Mouse (Mus musculus) ovary, postnatal 14 days (tissue): ENCODE results near the gene Serpinb1a.

Experiments used
- DNase-seq: peaks from one replicate; pipeline ENCODE4 v3.0.0; 2022; ENCODE audit warnings: low spot score

Gene Serpinb1a

GRCm38 (mm10) chr13:32795166-32795565, 55.8 kb downstream of the Serpinb1a start:
- no peak for DNase-seq

- no peak for DNase-seq
Observed at GRCm38 (mm10) chr13:32794619-32795018, 56.4 kb downstream of the Serpinb1a start.
